Mouse (Mus musculus): Measurements from ENCODE around the gene Narfl. TPM values are rescaled to one million over a fixed set of nuclear protein-coding genes. Genes with fewer than 3 reads are reported as not detected.
"Not testable (repeated sequence)": the region's sequence is repeated elsewhere in the genome, so short reads cannot be mapped to it uniquely, and the experiment has no call there.

Gene Narfl
- polyA plus RNA-seq (2012; ENCODE audit: insufficient read depth, low replicate concordance): 5.5 and 12.7 TPM in 2 replicates

DNA sequence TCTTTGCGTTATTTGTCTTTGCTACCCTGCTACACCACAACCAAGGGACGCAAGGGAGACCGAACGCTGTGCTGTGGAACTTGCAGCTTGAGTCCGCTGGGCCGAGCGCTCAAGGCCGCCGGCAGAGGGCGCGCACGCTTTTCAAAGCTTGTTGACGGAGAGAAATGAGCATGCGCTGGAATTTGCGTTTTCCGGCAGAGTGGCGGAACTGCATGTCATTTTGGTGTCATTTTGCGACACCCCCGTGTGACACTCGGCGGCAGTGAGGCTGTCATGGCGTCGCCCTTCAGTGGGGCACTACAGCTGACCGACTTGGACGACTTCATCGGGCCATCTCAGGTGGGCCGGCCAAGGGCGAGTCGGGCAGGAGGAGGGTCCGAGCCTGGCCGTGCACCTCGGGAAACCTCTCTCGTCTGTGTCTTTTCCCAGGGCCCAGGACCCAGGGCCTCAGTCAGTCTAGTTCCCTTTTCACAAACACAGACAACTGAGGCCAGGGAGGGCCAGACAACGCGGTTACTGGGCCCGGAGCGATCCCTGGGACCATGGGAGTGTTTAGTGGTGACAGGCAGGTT lies at the start of gene Narfl:
TSS of gene Narfl (plus strand) at position 228 of the 572 bp plus-strand sequence.
- no peak for TF ChIP-seq FLI1 (IDR thresholded peaks at IDR 0.05; ENCODE audit: low read length)
- no peak for TF ChIP-seq GATA1 (IDR thresholded peaks at IDR 0.05; ENCODE audit: borderline replicate concordance, low read length)
- Histone ChIP-seq H3K27me3 (replicated peaks) (peaks cover 24% of the 10 kb centered on the region), H3K9me3 (no peaks in the 10 kb centered on the region), H3K4me3 (replicated peaks) (peak within 1 kb of the TSS; percentile 99), H3K36me3 (replicated peaks; ENCODE audit: low read length) (peaks cover 30% of the 10 kb centered on the region), H3K4me1 (peaks cover 29% of the 10 kb centered on the region)

DNA sequence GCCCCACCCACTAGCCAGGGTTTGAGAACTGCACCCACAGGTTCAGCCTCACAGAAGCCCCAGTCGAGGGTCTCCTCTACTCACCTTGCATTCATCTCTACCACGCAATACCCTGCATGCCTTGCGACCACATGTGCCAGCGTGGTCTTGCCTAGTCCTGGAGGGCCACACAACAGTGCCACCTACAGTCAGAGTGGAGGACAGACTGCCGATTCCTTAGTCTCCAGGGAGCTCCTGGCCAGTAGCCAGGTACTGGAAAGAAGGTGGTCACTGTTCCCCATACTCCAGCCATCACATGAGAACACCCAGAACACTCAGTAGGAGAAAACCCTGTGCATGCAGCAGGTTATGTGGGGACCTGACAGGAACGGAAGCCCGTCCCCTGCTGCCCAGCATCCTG lies 49.7 kb upstream of the Narfl start:
- H3K27me3 ChIP-seq (replicated peaks): no peaks in the 10 kb centered on the region
- H3K36me3 ChIP-seq (replicated peaks; ENCODE audit: low read length): peaks cover 67% of the 10 kb centered on the region
- peaks cover 33% of the 10 kb centered on the region for H3K4me1 ChIP-seq
- H3K4me3 ChIP-seq (replicated peaks): no peak overlapping the region
- no peaks in the 10 kb centered on the region for H3K9me3 ChIP-seq
- no peak for TF ChIP-seq GATA1 (IDR thresholded peaks at IDR 0.05; ENCODE audit: borderline replicate concordance, low read length)
- TF ChIP-seq FLI1 (IDR thresholded peaks at IDR 0.05; ENCODE audit: low read length): no peak

DNA sequence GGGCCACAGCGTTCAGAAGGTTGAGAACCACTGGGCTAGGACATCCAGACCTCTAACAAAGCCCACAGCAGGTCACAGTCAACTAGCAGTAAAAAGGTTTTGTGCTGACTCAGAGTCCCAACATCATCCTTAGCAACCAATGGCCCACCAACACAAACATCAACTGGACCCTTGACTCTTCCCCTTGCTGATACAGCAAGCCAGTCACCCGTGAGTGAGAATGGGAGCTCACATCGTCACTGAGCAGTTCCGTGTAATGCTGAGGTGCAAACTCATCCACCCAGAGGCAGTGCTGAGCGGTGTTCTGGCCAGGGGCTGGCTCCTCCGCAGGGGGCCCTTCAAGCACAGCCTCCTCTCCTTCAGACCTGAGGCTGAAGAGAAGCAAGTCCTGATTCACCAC lies 48.3 kb upstream of the Narfl start:
- H3K4me3 ChIP-seq (replicated peaks): peak overlapping the region; percentile 46
- H3K9me3 ChIP-seq: no peaks in the 10 kb centered on the region
- no peak for TF ChIP-seq FLI1 (IDR thresholded peaks at IDR 0.05; ENCODE audit: low read length)
- no peak for TF ChIP-seq GATA1 (IDR thresholded peaks at IDR 0.05; ENCODE audit: borderline replicate concordance, low read length)
- peaks cover 64% of the 10 kb centered on the region for H3K36me3 ChIP-seq (replicated peaks; ENCODE audit: low read length)
- H3K4me1 ChIP-seq: peaks cover 35% of the 10 kb centered on the region
- H3K27me3 ChIP-seq (replicated peaks): no peaks in the 10 kb centered on the region

DNA sequence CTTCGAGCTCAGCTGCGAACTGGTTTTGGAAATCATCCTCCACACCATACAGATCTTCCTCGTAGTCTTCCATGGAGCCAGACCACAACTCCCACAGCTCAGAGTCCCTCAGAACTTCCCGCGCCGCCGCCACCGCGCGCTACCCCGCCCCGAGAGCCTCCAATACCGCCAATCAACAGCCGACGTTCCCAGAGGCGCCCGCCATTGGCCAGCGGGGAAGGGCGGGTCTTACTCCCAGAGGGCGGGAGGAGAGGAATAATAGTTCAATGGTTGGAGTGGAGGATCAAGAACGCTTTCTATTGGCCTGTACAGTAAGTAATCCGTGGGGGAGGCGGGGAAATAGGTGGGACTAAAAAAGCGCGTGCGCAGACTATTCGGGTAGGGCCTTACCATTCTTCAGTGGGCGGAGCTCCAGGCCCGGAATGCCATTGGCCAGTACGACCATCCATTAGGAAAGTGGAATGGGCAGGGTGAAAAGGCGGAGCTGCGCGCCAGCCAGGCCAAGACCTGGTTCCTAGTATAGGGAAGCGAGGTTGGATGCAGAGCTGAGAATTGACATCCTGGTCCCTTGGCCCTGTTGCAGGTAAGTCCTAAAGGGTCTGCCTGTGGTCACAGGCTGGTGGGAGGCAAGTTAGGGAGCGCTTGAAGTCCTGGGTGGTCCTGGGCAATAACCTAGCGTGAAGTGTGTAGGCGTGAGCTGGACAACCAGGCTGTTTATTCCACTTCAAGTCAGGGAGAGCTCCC lies 46.1 kb upstream of the Narfl start, which contains the start of the genes Chtf18 and Rpusd1:
TSS of gene Chtf18 (minus strand) at position 155 of the 744 bp plus-strand sequence.
TSS of gene Rpusd1 (plus strand) at position 406 of the 744 bp plus-strand sequence.
- peaks cover 35% of the 10 kb centered on the region for H3K4me1 ChIP-seq
- H3K36me3 ChIP-seq (replicated peaks; ENCODE audit: low read length): peaks cover 55% of the 10 kb centered on the region
- no peaks in the 10 kb centered on the region for H3K27me3 ChIP-seq (replicated peaks)
- H3K4me3 ChIP-seq (replicated peaks): peak within 1 kb of the TSS; percentile 95
- no peaks in the 10 kb centered on the region for H3K9me3 ChIP-seq
- TF ChIP-seq FLI1 (IDR thresholded peaks at IDR 0.05; ENCODE audit: low read length) (no peak), GATA1 (IDR thresholded peaks at IDR 0.05; ENCODE audit: borderline replicate concordance, low read length) (no peak)

DNA sequence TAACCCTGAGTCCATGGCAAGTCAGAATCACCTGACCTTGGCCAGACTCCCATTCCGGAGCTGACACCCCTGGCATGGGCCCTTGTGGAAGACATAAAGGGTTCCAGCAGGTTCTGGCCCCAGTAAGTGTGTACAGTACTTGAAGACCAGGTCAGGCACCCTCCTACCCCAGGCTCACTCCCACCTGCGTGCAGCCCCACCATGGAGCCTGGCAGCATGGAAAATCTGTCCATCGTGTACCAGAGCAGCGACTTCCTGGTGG lies 45.6 kb upstream of the Narfl start:
- no peaks in the 10 kb centered on the region for H3K9me3 ChIP-seq
- H3K36me3 ChIP-seq (replicated peaks; ENCODE audit: low read length): peaks cover 50% of the 10 kb centered on the region
- peaks cover 35% of the 10 kb centered on the region for H3K4me1 ChIP-seq
- no peaks in the 10 kb centered on the region for H3K27me3 ChIP-seq (replicated peaks)
- TF ChIP-seq FLI1 (IDR thresholded peaks at IDR 0.05; ENCODE audit: low read length) (no peak), GATA1 (IDR thresholded peaks at IDR 0.05; ENCODE audit: borderline replicate concordance, low read length) (no peak)
- peak overlapping the region; percentile 95 for H3K4me3 ChIP-seq (replicated peaks)

DNA sequence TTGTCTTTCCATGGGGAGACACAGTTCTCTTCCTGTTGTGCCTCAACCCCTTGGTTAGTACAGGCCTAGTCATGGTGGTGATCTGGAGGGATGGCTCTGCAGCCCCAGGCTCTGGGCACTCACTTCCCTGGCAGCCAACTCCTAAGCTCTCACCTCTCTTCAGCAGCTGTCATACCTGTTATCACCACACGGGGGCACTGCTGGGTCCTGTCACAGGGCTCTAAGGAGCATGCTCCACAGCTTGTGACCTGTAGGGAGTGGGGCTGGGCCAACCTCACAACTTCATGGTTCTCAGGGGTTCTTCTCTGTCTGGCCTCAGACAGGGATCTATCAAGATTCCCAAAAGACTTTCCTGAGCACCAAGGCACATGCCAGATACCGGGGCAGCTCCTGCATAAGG lies 41.5 kb upstream of the Narfl start:
- Histone ChIP-seq H3K27me3 (replicated peaks) (peaks cover 25% of the 10 kb centered on the region), H3K4me1 (peaks cover 17% of the 10 kb centered on the region), H3K9me3 (no peaks in the 10 kb centered on the region), H3K36me3 (replicated peaks; ENCODE audit: low read length) (peaks cover 31% of the 10 kb centered on the region), H3K4me3 (replicated peaks) (no peak overlapping the region)
- TF ChIP-seq FLI1 (IDR thresholded peaks at IDR 0.05; ENCODE audit: low read length) (no peak), GATA1 (IDR thresholded peaks at IDR 0.05; ENCODE audit: borderline replicate concordance, low read length) (no peak)

DNA sequence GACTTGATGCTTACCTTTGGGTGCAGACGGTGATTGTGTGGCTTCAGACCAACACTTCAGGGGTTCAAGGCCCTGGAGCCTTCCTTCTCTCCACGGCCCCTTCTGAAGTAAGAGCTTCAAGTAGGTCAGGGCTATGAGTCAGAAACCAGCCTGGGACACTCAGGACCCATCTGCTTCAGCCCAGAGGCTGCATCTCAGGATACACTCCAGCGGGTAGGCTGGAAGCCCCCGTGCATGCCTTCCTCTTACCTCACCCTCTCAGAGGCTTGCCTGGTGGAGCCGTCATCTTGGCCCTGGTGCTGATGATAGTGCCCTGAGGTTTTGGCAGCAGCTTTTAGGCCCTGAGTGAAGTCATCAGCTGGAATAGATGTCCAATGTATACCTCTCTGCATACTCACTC lies 38.3 kb upstream of the Narfl start:
- no peaks in the 10 kb centered on the region for H3K4me1 ChIP-seq
- peaks cover 14% of the 10 kb centered on the region for H3K36me3 ChIP-seq (replicated peaks; ENCODE audit: low read length)
- peaks cover 54% of the 10 kb centered on the region for H3K27me3 ChIP-seq (replicated peaks)
- TF ChIP-seq GATA1 (IDR thresholded peaks at IDR 0.05; ENCODE audit: borderline replicate concordance, low read length) (no peak), FLI1 (IDR thresholded peaks at IDR 0.05; ENCODE audit: low read length) (no peak)
- H3K4me3 ChIP-seq (replicated peaks): no peak overlapping the region
- no peaks in the 10 kb centered on the region for H3K9me3 ChIP-seq

DNA sequence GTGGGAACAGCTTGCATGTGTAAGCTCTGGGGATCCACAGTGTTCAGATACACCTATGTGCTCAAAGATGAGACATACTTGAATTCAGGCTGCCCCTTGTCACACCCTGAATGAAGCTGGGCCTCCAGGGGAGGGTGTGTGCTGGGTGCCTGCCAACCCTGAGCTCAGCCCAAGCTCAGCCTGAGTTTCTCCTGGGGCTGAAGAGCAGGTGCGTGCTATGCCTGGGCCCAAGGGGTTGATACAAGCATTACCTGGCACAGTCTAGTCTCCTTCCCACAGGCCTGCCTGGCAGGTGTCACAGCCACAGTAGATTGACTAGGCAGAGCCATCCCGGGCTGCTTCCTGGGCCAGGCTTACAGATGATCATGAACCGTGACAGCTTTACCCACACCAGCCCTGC lies 37.8 kb upstream of the Narfl start, which contains the start of gene Mslnl:
TSS of gene Mslnl (plus strand) at position 298 of the 400 bp plus-strand sequence.
- peaks cover 9% of the 10 kb centered on the region for H3K36me3 ChIP-seq (replicated peaks; ENCODE audit: low read length)
- H3K4me3 ChIP-seq (replicated peaks): no peak within 1 kb of the TSS
- H3K9me3 ChIP-seq: no peaks in the 10 kb centered on the region
- H3K4me1 ChIP-seq: no peaks in the 10 kb centered on the region
- H3K27me3 ChIP-seq (replicated peaks): peaks cover 54% of the 10 kb centered on the region
- TF ChIP-seq GATA1 (IDR thresholded peaks at IDR 0.05; ENCODE audit: borderline replicate concordance, low read length): no peak
- no peak for TF ChIP-seq FLI1 (IDR thresholded peaks at IDR 0.05; ENCODE audit: low read length)

DNA sequence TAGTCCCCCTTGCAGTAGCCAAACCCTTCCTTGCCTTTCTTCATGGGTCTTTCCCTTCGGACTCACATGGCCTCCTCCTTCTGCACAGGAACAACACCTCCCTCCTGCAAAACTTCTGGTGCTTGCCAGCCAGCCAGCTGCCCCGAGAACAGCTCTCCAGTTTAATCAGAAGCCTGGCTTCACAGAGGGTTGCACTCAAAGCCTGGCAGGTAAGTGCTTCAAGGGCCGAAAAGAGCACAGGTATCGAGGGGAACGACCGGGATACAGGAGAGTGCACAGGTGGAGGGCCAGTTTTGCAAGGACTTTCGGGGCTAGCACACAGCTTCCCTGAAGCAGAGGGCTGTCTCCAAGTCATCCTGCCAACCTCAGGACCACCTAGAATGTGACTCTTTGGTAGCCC lies 34.7 kb upstream of the Narfl start:
- no peak overlapping the region for H3K4me3 ChIP-seq (replicated peaks)
- TF ChIP-seq GATA1 (IDR thresholded peaks at IDR 0.05; ENCODE audit: borderline replicate concordance, low read length) (no peak), FLI1 (IDR thresholded peaks at IDR 0.05; ENCODE audit: low read length) (no peak)
- H3K27me3 ChIP-seq (replicated peaks): peaks cover 71% of the 10 kb centered on the region

DNA sequence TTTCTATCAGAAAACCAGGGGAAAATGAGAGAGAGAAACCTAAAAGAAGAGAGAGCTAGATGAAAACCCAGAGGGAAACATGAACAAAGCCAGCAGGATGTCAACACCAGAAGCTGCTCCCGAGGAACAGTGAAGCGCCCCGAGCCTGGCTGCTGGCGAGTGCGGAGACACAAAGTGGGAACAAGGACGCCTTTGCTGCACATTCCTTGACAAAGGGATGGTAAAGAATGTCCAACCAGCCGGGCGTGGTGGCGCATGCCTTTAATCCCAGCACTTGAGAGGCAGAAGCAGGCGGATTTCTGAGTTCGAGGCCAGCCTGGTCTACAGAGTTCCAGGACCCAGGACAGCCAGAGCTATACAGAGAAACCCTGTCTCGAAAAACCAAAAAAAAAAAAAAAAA lies 32.1 kb upstream of the Narfl start:
- H3K4me1 ChIP-seq; H3K4me3 ChIP-seq (replicated peaks); H3K36me3 ChIP-seq (replicated peaks; ENCODE audit: low read length); H3K9me3 ChIP-seq: not testable (repeated sequence)
- H3K27me3 ChIP-seq (replicated peaks): peaks cover 70% of the 10 kb centered on the region

More for the DNA sequence above, 34.7 kb upstream of the Narfl start:
- H3K36me3 ChIP-seq (replicated peaks; ENCODE audit: low read length): no peaks in the 10 kb centered on the region
- no peaks in the 10 kb centered on the region for H3K4me1 ChIP-seq
- H3K9me3 ChIP-seq: no peaks in the 10 kb centered on the region

Measured in megakaryocyte, embryonic 14.5 days (primary cell).